Mouse (Mus musculus) spleen, postnatal 10 days (tissue): ENCODE measurements at regions not wholly inside any gene's neighbourhood (a gene's known extent, or its start where the extent isn't known, plus 50 kb on each side); places are given as distances from the start of the nearest gene placed in this dataset.

ENCODE experiments used
- DNase-seq, 2 experiments: peaks; one replicate each; pipeline ENCODE4 v3.0.0; 2021 to 2022; ENCODE audit warnings: low spot score in 2 of 2

DNA sequence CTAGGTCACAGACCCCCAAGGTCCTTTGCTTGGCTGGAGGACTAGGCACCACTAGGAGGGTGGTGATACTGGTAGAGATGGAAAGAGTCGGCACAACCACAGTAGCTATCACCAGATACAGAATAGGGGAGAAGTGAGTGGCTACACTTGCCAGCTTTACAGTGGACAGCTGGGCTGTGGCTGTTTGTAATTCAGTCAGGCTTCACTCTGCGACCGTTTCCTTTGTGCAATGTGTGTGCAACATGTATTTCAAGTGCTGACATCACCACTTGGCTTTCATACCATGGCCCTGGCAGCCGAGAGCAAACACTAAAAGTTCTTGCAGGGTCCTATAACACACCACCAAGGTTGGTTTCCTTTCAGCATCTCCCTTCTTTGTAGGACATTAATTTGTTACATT, 181.7 kb upstream of the Egln3 start:
- DNase-seq, result no peak

- DNase-seq, result no peak
Measured at GRCm38 (mm10) chr12:54384116-54384515, 180.5 kb upstream of the Egln3 start.

GRCm38 (mm10) chr12:54382965-54383364, 179.3 kb upstream of the Egln3 start:
- DNase-seq, result no peak

DNA sequence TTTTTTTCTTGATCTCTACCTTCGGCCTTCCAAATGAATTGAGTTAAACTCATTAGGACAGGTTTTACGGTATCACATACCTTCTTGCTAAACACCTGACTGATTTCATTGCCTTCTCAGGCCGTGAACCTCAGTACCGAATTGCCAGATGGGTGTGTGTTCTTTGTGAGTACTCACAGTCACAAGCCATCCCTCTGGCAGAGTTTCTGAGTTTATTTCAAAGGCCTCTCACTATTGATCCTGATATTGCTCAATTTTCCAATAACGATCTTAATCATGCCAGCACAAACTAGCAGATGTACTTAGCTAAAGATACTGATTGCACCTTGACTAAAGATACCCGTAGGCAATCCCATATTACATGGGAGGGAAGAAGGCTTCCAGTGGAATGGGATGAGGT, 178.4 kb upstream of the Egln3 start:
- DNase-seq, result no peak

DNA sequence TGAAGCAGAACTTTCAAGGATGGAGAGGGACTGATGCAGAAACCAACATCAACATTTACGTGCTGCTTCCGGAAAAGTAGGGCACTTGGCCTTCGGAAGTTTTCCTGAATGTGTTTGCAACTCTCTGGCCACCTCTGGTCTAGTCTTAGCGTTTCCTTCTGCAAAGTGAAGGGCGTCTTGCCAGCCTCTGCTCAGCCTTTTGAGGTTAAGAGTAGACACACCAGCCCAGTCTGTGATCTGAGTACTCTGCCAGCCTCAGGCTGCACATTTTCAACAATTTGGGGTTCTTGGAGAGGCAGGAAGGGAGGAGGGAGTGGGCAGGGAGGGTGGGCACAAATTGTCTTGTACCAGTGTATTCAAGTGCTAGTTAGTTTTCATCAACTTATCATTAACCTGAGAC, 176.7 kb upstream of the Egln3 start:
- DNase-seq, result no peak

- no peak for DNase-seq
Measured at GRCm38 (mm10) chr12:54378576-54378975, 174.9 kb upstream of the Egln3 start.

- DNase-seq, result no peak
Measured at GRCm38 (mm10) chr12:54374060-54374459, 170.4 kb upstream of the Egln3 start.

DNA sequence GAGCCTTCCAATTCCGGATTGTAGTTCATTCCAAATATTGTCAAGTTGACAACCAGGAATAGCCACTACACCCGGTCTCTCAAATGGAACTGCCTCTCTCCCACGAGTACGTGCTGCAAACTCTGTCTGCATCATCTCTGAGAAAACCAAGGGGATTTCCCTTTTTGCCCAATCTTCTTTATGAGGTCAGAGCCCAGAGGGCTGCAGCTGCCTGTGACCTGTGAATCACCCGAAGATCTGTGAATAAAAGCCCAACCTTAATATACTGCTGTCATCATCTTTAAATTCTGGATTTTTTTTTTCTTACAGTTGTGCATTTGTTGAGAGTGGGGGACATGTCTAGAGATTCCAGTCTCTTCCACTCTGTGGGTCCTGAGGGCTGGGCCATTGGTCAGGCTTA, 165.6 kb upstream of the Egln3 start:
- no peak for DNase-seq

- DNase-seq, result no peak
Measured at GRCm38 (mm10) chr12:54364381-54365095, 160.9 kb upstream of the Egln3 start.

DNA sequence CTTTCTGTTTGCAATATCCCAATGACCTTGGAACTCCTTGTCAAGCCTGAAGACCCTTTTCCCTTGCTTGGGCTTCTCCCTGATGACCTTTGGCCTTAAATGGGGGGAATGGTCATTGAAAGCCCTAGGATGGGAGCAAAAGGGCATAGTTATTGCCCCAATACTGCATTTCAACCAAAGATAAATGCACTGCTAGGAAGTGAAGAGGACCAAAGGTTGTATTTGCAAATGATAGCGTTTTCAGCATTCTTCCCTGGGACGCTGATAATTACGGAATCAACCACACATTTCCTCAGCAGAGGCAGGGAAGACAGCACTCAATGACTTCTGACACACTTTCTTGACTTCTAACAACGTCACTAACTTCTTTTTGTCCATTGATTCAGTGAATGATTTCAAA, 158.1 kb upstream of the Egln3 start:
- DNase-seq, result no peak

- no peak for DNase-seq
Measured at GRCm38 (mm10) chr12:54354187-54354586, 150.5 kb upstream of the Egln3 start.

DNA sequence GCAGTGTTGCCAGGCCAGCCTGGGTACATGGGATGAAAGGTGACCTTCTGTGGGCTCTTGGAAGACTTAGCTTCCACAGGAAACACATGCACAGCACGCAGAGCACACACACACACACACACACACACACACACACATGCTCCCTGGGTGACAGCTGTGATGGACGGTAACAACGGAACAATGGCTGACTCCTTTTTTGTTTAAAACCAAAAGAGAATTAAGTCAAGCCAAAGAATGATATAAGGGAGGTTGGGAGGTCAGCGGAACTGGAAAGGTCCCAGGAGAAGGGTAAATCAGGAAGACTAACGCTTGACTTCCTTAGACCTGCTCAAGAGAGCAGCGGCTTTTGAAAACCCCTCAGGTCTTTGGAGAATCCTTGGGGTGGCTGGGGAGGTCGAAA, 150.0 kb upstream of the Egln3 start:
- DNase-seq, result no peak

DNA sequence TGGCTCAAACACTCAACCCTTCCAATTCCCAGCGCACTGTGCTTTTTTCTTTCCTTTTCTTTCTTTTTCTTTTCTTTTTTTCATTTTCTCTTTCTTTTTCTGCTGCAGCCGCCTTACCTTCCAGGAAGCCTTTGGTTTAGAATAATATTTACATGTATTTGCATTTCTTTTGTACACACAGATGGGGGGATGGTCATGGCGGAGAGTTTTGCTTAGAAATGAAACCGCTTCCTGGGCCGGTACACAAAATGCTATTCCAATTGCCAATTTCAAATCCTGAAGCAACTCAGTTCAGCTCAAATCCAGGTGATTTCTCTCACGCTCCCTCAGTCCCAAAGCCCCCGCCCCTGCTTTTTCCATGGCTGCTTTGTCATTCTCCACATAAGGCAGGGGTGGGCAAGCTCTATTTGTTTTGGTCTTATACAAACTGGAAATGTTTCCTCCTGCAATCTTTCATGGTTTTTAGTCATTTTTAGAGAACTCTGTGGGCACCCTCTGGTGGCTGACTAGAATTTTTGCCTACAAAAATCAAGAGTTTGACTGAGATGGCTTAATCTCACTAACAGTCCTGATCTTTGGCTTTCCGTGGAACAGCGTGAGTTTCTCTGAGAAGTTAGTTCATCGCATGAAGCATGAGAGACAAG, 149.4 kb upstream of the Egln3 start:
- no peak for DNase-seq

DNA sequence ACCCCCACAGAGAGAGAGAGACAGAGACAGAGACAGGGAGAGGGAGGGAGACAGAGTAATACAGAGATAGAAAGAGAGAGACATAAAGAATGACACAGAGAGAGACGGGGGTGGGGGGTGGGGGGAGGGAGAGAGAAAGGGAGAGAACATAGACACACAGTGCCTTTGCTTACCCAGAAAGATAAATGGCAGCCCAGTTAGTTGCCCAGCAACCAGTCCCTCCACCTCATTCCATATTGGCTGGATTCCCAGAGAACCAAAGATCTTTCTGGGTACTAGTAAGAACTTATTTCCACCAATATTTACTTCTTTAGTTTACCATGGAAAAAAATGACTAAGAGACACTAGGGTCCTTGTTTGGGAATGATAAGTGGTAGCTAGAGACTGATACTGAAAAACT, 146.6 kb upstream of the Egln3 start:
- no peak for DNase-seq

DNA sequence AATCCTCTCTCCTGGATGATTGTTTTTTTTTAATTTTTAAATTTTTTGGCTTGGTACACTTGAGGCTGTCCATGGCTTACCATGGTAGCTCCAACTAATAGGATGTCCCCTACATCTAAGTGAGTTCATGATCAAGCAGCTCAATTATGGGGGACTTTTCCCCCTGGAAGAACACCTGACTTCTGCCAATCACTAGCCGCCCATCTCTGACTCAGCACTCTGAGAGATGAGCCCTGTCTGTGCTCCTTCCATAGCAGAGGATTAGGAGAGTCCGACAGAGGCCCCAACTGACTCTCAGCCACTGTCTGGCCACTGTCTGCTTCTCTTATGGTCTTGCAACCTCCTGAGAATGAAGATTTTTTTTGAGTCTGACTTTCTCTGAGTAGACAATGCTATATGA, 145.7 kb upstream of the Egln3 start:
- no peak for DNase-seq

DNA sequence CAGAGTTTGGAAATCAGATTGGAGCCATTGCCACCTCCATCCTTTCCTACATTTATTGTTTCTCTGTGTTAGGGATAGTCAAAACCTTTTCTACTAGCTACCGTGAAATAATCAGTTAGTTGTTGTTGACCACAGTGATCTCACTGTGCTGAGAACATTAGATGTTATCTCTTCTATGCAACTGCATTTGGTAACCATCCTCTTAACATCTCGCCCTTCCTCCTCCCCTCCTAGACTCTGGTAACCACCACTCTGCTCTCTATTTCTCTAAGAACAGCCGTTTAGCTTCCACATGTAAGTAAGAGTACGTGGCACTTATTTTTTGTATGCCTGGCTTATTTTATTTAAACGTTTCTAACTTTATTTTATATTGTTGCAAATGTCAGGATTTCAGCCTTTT, 139.8 kb upstream of the Egln3 start:
- DNase-seq, result no peak

GRCm38 (mm10) chr12:54335509-54335908, 131.8 kb upstream of the Egln3 start:
- no peak for DNase-seq

DNA sequence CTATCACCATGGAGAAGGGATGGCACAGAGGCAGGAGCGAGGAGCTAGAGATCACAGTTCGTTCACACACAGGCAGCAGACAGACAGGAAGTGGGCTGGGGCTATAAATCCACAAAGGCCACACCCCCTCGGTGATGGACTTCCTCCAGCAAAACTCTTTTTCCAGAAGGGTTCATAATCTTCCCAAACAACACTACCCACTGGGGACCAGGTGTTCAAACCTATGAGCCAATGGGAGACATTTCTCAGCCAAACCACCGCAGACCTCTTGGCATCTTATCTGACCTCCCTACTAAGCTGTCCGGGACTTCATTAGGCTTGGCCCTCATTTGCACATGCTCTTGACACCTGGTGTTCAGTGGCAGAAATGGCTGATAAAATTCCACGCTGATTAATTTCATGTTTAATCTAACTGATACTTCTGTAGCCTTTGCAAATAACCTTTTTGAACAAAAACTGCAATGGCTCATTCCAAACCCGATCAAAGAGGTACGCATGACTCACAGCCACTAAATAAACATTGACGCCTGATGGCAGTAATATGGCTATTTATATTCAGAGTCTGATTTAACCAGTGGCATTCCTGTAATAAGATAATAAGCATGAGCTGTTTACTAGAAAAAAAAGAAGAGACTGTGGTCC, 131.0 kb upstream of the Egln3 start:
- DNase-seq, result no peak

- DNase-seq, result no peak
Measured at GRCm38 (mm10) chr12:54333632-54334321, 130.1 kb upstream of the Egln3 start.

DNA sequence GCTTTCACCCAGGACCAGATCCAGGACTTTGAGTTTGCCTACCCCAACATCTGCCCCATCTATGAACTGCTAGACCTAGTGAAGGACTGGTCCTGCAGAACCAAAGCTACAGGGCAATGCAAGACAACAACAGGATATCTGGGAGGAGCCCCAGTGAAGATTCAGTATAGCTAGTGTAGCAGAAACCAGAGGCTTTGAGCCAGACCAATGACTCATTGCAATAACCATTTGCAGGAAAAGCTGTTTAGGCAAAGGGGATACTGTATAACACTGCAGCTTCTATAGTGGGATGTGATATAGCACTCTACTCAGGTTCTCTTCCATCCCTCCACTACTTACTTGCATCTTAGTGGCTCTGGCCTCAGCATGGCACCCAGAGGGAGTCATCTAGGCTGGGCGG, 123.8 kb upstream of the Egln3 start:
- DNase-seq, result no peak

DNA sequence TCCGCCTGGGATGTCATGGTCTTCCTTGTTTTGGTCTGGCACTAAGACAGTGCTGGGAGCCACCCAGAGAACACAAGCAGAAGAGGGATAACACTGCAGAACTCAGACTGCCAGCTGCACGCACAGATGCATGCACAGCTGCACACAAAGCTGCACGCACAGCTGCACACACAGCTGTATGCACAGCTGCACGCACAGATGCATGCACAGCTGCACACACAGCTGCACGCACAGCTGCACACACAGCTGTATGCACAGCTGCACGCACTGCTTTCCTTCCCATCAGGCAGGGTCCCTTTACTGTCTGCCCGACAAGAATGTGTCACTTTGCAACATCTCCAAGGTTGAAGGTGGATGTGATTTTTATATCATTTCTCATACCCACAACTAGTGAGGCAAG, 122.9 kb upstream of the Egln3 start:
- DNase-seq, result no peak

- no peak for DNase-seq
Measured at GRCm38 (mm10) chr12:54320533-54320932, 116.9 kb upstream of the Egln3 start.
